Mouse (Mus musculus) c-Kit-positive CD71-negative TER-119-negative erythroid progenitor cells, embryonic 14.5 days (primary cell): ENCODE data around the gene Cdkal1.

Experiments
- DNase-seq: peaks from one replicate; pipeline ENCODE4 v3.0.0-alpha.2; 2013; ENCODE audit warnings: low read depth

The Cdkal1 gene

GRCm38 (mm10) chr13:29765296-29765695 is 90.2 kb downstream of the Cdkal1 start:
- DNase-seq, result no peak

- no peak for DNase-seq
These were observed 95.6 kb downstream of the Cdkal1 start for GRCm38 (mm10) chr13:29759691-29760467.

GRCm38 (mm10) chr13:29756052-29756451 is 99.4 kb downstream of the Cdkal1 start:
- peak; percentile 36 for DNase-seq

- no peak for DNase-seq
These were observed 102.2 kb downstream of the Cdkal1 start for GRCm38 (mm10) chr13:29753254-29753653.

- DNase-seq, result no peak
These were observed 103.4 kb downstream of the Cdkal1 start for GRCm38 (mm10) chr13:29752061-29752460.

- DNase-seq, result no peak
These were observed 104.3 kb downstream of the Cdkal1 start for GRCm38 (mm10) chr13:29751201-29751600.

GRCm38 (mm10) chr13:29747347-29747647 is 108.2 kb downstream of the Cdkal1 start:
- no peak for DNase-seq

- no peak for DNase-seq
These were observed 108.8 kb downstream of the Cdkal1 start for GRCm38 (mm10) chr13:29746501-29747346.

GRCm38 (mm10) chr13:29745073-29745472 is 110.4 kb downstream of the Cdkal1 start:
- DNase-seq, result no peak

GRCm38 (mm10) chr13:29744188-29744587 is 111.3 kb downstream of the Cdkal1 start:
- DNase-seq, result no peak

GRCm38 (mm10) chr13:29743761-29744160 is 111.7 kb downstream of the Cdkal1 start:
- no peak for DNase-seq

- no peak for DNase-seq
These were observed 117.6 kb downstream of the Cdkal1 start for GRCm38 (mm10) chr13:29737675-29738461.

- DNase-seq, result no peak
These were observed 121.0 kb downstream of the Cdkal1 start for GRCm38 (mm10) chr13:29734496-29734895.

GRCm38 (mm10) chr13:29726154-29726825 is 129.2 kb downstream of the Cdkal1 start:
- DNase-seq, result no peak

GRCm38 (mm10) chr13:29724855-29725254 is 130.6 kb downstream of the Cdkal1 start:
- no peak for DNase-seq

GRCm38 (mm10) chr13:29723150-29723549 is 132.3 kb downstream of the Cdkal1 start:
- DNase-seq, result no peak

- no peak for DNase-seq
These were observed 134.3 kb downstream of the Cdkal1 start for GRCm38 (mm10) chr13:29721206-29721605.

- no peak for DNase-seq
These were observed 138.9 kb downstream of the Cdkal1 start for GRCm38 (mm10) chr13:29716550-29716949.

- DNase-seq, result no peak
These were observed 140.1 kb downstream of the Cdkal1 start for GRCm38 (mm10) chr13:29715241-29715841.

- DNase-seq, result no peak
These were observed 147.9 kb downstream of the Cdkal1 start for GRCm38 (mm10) chr13:29707620-29708019.

- DNase-seq, result no peak
These were observed 154.1 kb downstream of the Cdkal1 start for GRCm38 (mm10) chr13:29701400-29701799.

- DNase-seq, result no peak
These were observed 155.6 kb downstream of the Cdkal1 start for GRCm38 (mm10) chr13:29699896-29700295.
